Mouse (Mus musculus) kidney, postnatal 25 days (tissue): ENCODE measurements around the gene Kcnd3.
"Not testable (repeated sequence)": the region's sequence is repeated elsewhere in the genome, so short reads cannot be mapped to it uniquely, and the experiment has no call there.

Source experiments
- DNase-seq, 2 experiments: peaks; one replicate each; pipeline ENCODE4 v3.0.0; 2021; ENCODE audit warnings: mixed read lengths in 2 of 2

Kcnd3 gene

DNA sequence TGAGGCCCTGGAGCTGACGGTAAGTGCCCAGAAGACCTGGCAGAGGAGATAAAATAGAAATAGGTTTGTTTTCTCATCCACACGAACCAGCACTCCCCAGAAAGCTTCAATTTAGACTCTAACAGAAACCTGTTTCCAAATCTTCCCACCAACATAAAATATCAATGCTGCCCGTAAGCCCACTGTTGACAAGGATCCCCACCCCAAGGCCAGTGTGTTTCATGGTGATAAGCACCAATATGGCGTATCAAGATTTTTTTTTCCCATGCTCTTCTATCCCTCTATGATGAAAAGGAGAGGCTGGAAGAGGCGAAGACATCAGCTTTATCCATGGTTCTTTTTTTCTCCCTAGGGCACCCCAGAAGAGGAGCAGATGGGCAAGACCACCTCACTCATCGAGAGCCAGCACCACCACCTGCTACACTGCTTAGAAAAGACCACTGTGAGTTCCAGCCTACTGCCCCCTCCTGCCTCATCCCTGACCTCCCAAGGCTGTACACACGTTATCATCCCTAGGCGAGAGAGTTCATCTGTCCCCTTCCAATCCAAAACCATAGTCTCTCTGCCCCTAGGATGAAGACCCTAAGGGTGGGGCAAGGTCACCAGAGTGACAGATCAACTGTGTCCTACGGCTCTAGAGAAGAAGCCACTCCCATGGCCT, 213.1 kb downstream of the Kcnd3 start:
- DNase-seq: no peak

GRCm38 (mm10) chr3:105666996-105667523, 214.9 kb downstream of the Kcnd3 start:
- no peak for DNase-seq

DNA sequence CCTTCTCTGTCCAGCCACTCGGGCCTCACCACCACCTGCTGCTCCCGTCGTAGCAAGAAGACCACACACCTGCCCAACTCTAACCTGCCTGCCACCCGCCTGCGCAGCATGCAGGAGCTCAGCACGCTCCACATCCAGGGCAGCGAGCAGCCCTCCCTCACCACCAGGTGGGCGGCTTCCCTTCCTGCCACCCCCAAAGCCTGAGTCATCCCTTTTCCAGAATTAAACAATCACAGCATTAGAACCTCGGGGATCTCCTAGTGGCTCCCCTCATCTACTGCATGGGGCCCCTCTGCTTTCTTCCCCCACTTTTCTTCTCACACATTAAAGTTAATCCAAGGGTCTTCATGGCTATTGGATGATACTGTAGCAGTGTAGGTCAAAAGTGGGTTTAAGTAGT, 216.0 kb downstream of the Kcnd3 start:
- no peak for DNase-seq

DNA sequence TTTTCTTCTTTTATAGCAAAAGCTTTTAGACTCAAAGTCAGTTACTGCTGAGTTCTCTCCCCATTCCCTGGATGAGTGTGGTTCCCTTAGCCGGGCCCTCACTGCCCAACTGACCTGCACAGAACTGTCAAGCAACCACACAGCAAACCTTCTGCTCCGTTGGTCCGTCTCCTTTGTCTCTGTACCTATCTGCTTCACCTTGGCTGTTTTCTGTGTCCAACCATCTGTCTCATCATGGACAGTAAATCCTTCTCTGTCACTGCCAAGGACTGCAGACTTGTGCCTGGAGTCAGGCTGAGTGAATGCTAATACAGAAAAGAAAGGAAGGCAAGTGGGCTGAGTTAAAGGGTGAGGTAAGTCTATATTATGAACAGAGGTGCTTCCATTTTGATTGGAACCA, 217.6 kb downstream of the Kcnd3 start:
- no peak for DNase-seq

DNA sequence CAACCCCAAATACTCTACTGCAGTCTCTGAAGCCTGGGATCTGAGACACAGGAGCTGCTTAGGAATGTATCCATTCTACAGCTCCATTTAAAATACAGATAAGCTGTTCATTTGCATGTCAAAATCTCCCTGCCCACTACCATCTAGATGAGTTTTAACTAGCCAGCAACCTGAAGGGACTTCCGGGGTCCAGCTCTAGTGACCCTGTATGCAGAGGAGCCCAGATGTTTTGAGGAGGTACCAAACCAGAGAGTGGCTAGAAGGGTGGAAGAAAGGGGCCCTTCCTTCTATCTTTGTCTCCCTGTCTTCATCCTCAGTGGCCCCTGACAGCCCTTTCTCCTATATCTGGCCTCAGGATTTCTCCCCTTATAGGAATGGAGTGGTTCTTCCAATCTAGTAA, 218.7 kb downstream of the Kcnd3 start:
- DNase-seq: no peak

DNA sequence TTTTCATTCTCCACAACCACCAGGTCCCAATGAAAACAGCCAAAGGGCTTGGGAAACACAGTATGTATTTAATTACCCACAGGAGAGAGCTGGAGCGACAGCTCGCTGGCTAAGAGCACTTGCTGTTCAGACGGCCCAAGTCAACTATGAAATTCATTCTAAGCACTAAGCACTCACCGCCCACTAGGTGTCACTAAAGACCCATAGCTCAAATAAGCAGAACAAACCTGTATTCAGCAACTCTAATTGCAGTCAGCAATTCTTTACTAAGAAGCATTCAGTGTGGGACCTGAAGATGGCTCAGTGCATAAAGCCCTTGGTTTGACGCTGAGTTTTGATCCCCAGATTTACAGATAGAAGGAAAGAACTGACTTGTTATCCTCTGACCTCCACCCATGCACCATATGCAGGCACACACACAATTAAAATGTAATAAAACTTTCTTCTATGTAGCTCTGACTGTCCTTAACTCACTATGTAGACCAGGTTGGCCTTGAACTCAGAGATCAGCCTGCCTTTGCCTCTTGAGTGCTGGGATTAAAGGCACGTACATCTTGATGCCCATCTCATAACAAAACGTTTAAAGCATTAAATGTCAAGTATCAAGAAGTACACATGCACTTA, 222.6 kb downstream of the Kcnd3 start:
- DNase-seq: peak; percentile 65 to 77

DNA sequence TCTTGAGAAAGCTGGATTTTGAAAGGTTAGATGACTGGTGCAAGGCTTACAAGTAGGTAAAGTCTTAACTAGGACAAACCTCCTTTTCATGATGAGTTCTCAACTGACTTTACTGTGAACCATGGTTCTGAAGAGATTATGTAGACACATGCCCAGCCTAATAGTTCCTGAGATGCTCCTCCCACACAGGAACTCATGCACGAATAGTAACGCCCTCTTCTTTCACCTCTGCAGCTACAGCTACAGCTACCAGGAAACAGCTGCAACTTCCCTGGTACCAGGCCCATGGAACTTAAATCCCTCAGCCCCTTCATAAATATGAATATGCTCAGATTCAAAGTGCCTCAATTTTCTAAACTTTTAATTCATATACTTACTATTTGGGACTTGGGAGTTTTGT, 223.8 kb downstream of the Kcnd3 start:
- no peak for DNase-seq

- DNase-seq: no peak
Observed at GRCm38 (mm10) chr3:105680346-105680745, 228.2 kb downstream of the Kcnd3 start.

DNA sequence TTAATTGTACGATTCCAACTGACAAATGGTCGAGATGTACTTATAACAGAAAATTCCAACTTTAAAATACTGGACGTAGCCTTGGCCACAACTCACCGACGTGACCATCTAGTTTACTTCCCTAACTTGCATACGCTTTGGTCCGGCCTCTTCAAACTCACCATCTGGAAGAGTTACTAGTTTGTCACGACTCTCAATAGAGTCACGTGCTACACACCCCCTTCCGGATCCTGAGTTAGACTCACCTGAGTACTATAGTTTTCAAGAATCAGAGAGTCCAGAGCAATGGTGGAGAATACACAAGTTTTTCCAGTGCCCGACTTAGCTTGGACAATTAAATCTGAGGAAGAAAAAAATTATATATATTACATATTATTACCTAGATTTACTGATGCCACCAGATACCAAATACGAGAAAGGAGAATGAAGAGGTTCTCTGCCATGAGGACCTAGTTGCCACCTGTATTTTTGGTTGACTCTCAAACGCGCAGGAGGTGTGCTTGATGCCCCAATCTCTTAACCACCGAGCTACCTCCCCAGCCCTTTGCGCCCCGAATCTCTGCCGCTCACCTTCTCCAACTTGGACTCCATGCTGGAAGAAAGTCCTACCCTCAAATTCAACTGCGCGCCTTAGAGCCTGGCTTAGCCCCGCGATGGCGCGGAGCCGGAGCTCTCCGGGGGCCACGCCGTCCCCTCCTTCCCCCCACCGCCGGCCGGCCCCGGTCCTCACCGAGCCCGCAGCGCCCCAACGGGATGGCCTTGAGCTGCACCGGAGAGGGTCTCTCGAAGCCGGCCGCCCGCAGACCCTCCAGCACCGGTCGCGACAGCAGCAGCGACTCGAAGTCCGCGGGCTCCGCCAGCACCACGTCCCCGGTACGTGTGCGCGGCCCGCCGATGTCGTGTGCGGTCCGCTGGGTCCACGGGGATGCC, 234.5 kb downstream of the Kcnd3 start:
- no peak for DNase-seq

GRCm38 (mm10) chr3:105687324-105688060, 235.4 kb downstream of the Kcnd3 start, which contains the start of gene Ddx20:
TSS of gene Ddx20 (minus strand) at chr3:105687574.
- DNase-seq: peak; percentile 97 to 98

GRCm38 (mm10) chr3:105688536-105688935, 236.4 kb downstream of the Kcnd3 start:
- no peak for DNase-seq

GRCm38 (mm10) chr3:105693327-105694080, 241.4 kb downstream of the Kcnd3 start:
- no peak for DNase-seq

DNA sequence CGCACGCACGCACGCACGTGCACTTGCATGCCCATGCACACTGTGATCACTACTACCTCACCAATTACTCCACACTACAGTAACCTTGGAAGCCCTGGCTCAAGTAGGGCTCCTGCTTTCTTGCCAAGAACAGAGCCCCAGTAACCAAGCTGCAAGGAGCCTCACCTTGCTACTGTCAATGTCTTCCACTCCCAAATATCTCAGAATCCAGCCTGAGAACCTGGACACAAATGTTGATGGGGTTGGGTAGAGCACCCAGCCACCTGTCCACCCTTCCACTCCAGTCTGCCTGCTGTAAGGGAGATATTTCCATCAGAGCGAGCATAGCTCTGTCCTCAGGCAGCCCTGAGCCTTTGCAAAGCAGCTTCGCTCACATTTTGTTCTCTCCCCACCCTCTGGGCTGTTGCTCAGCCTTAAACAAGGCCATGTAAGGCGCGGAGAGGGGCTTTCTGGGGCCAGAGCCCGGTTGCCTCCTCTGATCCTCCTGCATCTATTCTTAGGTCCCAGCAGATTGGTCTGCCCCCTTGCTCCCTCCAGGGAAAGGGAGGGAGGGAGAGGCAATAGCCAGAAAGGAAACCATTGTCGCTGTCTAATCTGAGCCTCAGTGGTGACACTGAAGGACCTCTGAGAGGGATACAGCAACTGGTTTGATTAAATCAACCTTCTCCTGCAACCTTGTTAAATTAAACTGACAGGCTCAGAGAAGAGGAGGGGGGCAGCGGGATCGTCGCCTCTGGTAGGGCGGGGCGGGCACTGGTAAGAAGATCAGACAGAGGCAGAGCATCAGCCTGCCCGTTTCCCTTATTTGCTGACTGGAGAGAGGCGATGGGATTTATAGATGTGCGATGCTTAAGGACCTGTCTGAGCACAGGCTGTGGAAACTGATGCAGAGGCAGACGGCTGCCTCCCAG, 243.6 kb downstream of the Kcnd3 start:
- no peak for DNase-seq

DNA sequence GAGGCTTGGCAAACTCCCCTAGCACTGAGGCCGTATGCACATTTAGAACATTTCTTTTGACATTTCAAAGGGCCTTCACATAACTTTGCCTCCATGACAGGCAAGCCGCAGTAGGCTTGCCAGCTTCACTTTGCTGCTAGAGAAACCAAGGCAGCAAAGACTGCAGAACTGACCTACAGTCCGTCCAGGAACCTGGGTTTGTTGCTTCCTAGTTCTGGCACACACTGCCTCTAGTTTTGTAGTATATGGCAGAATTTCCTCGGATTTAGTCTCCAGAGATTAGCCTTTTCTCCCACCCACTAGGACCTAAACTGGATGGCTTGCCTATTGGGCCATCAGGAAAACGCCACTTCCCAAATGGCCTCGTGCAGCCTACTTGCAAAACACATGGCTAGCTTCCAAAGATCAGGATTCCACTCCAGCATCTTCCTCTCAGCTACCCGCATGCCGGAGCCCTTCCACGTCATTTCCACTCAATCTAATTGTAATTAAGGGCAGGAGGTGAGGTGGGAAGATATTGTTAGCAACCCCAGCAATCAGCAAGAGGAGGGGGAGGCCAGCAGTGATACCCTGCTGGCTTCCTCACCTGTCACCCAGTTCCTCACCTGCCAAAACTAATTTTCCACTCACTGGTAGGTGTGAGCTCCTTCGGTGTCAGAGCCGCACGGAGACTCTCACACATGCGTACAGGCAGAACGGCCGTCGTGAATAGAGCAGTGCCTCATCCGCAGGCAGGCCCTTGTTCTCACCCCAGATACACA, 244.4 kb downstream of the Kcnd3 start:
- no peak for DNase-seq

GRCm38 (mm10) chr3:105697148-105697441, 245.0 kb downstream of the Kcnd3 start:
- no peak for DNase-seq

GRCm38 (mm10) chr3:105698311-105698710, 246.2 kb downstream of the Kcnd3 start:
- no peak for DNase-seq

GRCm38 (mm10) chr3:105699241-105699933, 247.3 kb downstream of the Kcnd3 start:
- no peak for DNase-seq

DNA sequence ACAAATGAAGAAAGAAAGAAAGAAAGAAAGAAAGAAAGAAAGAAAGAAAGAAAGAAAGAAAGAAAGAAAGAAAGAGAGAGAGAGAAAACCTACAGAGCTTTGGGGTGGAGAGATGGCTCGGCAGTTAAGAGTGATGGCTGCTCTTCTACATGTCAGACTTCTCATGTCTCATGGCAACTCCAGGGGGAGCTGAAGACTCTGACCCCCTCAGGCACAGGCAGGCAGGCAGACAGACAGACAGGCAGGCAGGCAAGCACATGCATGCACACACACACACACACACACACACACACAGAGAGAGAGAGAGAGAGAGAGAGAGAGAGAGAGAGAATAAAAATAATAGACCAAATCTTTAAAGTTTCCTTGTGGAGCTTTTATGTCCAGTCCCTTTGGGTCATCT, 248.7 kb downstream of the Kcnd3 start:
- not testable (repeated sequence) for DNase-seq

- DNase-seq: peak; percentile 13 to 65
Observed at GRCm38 (mm10) chr3:105701399-105701798, 249.3 kb downstream of the Kcnd3 start.
